Mouse (Mus musculus) kidney, adult 2 months (tissue): ENCODE measurements around the gene Slc10a4.

Experiments
- CTCF ChIP-seq: fragments of 200-500 bp; conservative IDR thresholded peaks from 2 replicates; pipeline ENCODE4 v1.5.1; 2011; ENCODE audit warnings: low read depth, mild to moderate bottlenecking, control low read depth, low read length, moderate library complexity, mixed read lengths; ENCODE audit not compliant: insufficient read depth, insufficient read length
- POLR2A ChIP-seq: fragments of 200-500 bp; IDR thresholded peaks from one replicate; pipeline ENCODE4 v1.6.1; 2011; ENCODE audit warnings: low read depth, low read length, control low read depth

GRCm38 (mm10) chr5:72992474-72992873 is 14.2 kb upstream of the Slc10a4 start:
- TF ChIP-seq CTCF, result no peak
- no peak for TF ChIP-seq POLR2A
